Mouse (Mus musculus) bone marrow macrophage, adult 2 months (primary cell): ENCODE data around the gene Vars. TPM values are rescaled to one million over a fixed set of nuclear protein-coding genes. Genes with fewer than 3 reads are reported as not detected.
"Not testable (repeated sequence)": the region's sequence is repeated elsewhere in the genome, so short reads cannot be mapped to it uniquely, and the experiment has no call there.

Source experiments
- H3K27ac ChIP-seq: 2 replicates; pipeline ENCODE4 v1.5.1; 2012; ENCODE audit warnings: low read depth, low read length; ENCODE audit not compliant: insufficient read depth
- H3K4me1 ChIP-seq: 2 replicates; pipeline ENCODE4 v1.6.1; 2012; ENCODE audit warnings: low read length; ENCODE audit not compliant: control insufficient read depth, insufficient read depth
- H3K4me3 ChIP-seq: 2 replicates; pipeline ENCODE4 v1.5.1; 2012; ENCODE audit warnings: mild to moderate bottlenecking, low read length, moderate library complexity; ENCODE audit not compliant: insufficient read depth
- CTCF ChIP-seq: IDR thresholded peaks from 2 replicates; pipeline ENCODE4 v1.5.1; 2012; ENCODE audit warnings: low read depth, mild to moderate bottlenecking, low read length, moderate library complexity
- POLR2A ChIP-seq: IDR thresholded peaks from 2 replicates; pipeline ENCODE4 v1.6.1; 2012; ENCODE audit warnings: mild to moderate bottlenecking, low read depth, low read length, borderline replicate concordance
- polyA plus RNA-seq: library from polyadenylated mRNA; stranded (reverse); fragments of >200 nt; gene quantifications from 2 replicates; pipeline ENCODE4 v1.2.4, GENCODE M21; 2012; ENCODE audit not compliant: missing spikeins, insufficient read depth, insufficient read length

Gene Vars
- polyA plus RNA-seq, 1 experiment = 35.2 TPM

- 0 out of 2 replicates have a peak, but pooled peaks have one; percentile 35 for TF ChIP-seq POLR2A
- peaks cover 12% of the 10 kb centered on the region for H3K4me1 ChIP-seq
- peak within 1 kb of the TSS; percentile 85 for H3K27ac ChIP-seq
- peak within 1 kb of the TSS; percentile 73 for H3K4me3 ChIP-seq
Measured at GRCm38 (mm10) chr17:34959130-34959778, 41.5 kb upstream of the Vars start, which contains the start of gene Hspa1b. Gene Hspa1b (minus strand): TSS chr17:34959238.

GRCm38 (mm10) chr17:34959881-34960515, 40.8 kb upstream of the Vars start:
- TF ChIP-seq CTCF = no peak
- no peak for TF ChIP-seq POLR2A
- Histone ChIP-seq H3K4me3 (peak overlapping the region; percentile 73), H3K27ac (peak overlapping the region; percentile 85), H3K4me1 (peaks cover 12% of the 10 kb centered on the region)

- H3K27ac ChIP-seq = no peak overlapping the region
- no peak overlapping the region for H3K4me3 ChIP-seq
- H3K4me1 ChIP-seq = peaks cover 19% of the 10 kb centered on the region
- no peak for TF ChIP-seq CTCF
- no peak for TF ChIP-seq POLR2A
Measured at GRCm38 (mm10) chr17:34960702-34961493, 39.9 kb upstream of the Vars start.

GRCm38 (mm10) chr17:34962125-34962524, 38.7 kb upstream of the Vars start:
- Histone ChIP-seq H3K4me3 (no peak overlapping the region), H3K27ac (no peak overlapping the region), H3K4me1 (peaks cover 19% of the 10 kb centered on the region)
- TF ChIP-seq CTCF = no peak
- no peak for TF ChIP-seq POLR2A

- no peak for TF ChIP-seq POLR2A
- TF ChIP-seq CTCF = no peak
- Histone ChIP-seq H3K27ac (no peak overlapping the region), H3K4me3 (no peak overlapping the region), H3K4me1 (peaks cover 19% of the 10 kb centered on the region)
Measured at GRCm38 (mm10) chr17:34962841-34963240, 37.9 kb upstream of the Vars start.

GRCm38 (mm10) chr17:34964640-34965049, 36.1 kb upstream of the Vars start:
- Histone ChIP-seq H3K4me1 (peaks cover 19% of the 10 kb centered on the region), H3K4me3 (no peak overlapping the region), H3K27ac (no peak overlapping the region)
- no peak for TF ChIP-seq POLR2A
- no peak for TF ChIP-seq CTCF

GRCm38 (mm10) chr17:34965627-34966026, 35.2 kb upstream of the Vars start:
- no peak overlapping the region for H3K4me3 ChIP-seq
- no peak overlapping the region for H3K27ac ChIP-seq
- TF ChIP-seq POLR2A (no peak), CTCF (no peak)
- H3K4me1 ChIP-seq = peaks cover 14% of the 10 kb centered on the region

- H3K4me3 ChIP-seq, H3K27ac ChIP-seq: not testable (repeated sequence)
- H3K4me1 ChIP-seq = peaks cover 17% of the 10 kb centered on the region
Measured at GRCm38 (mm10) chr17:34969822-34970221, 31.0 kb upstream of the Vars start, which contains the start of gene Gm20481. Gene Gm20481 (plus strand): TSS chr17:34969912.

- not testable (repeated sequence) for H3K27ac ChIP-seq, H3K4me3 ChIP-seq
- peaks cover 15% of the 10 kb centered on the region for H3K4me1 ChIP-seq
Measured at GRCm38 (mm10) chr17:34970850-34971249, 29.9 kb upstream of the Vars start.

GRCm38 (mm10) chr17:34971694-34972068, 29.1 kb upstream of the Vars start:
- H3K27ac ChIP-seq = not testable (repeated sequence)
- peak overlapping the region; percentile 54 for H3K4me3 ChIP-seq
- peaks cover 14% of the 10 kb centered on the region for H3K4me1 ChIP-seq

- H3K4me3 ChIP-seq = peak within 1 kb of the TSS; percentile 54
- H3K4me1 ChIP-seq = peaks cover 14% of the 10 kb centered on the region
- H3K27ac ChIP-seq = peak within 1 kb of the TSS; percentile 55
Measured at GRCm38 (mm10) chr17:34972069-34972749, 28.6 kb upstream of the Vars start, which contains the start of the genes Hspa1a and Hspa1l. Gene Hspa1a (minus strand): TSS chr17:34972156. Gene Hspa1l (plus strand): TSS chr17:34972703.
